Mouse (Mus musculus) ES-E14 (cell line): ENCODE results near the gene Syngr1. TPM values are rescaled to one million over a fixed set of nuclear protein-coding genes. Genes with fewer than 3 reads are reported as not detected.

Experiments used
- DNase-seq: peaks from one replicate; pipeline ENCODE4 v3.0.0-alpha.2; 2013; ENCODE audit warnings: low read depth, low spot score
- H3K27ac ChIP-seq: 2 replicates; pipeline ENCODE4 v1.5.1; 2012; ENCODE audit warnings: low read depth, mild to moderate bottlenecking, low read length, moderate library complexity, mixed read lengths; ENCODE audit not compliant: poor library complexity, insufficient read depth, severe bottlenecking
- H3K36me3 ChIP-seq: 2 replicates; pipeline ENCODE4 v1.6.1; 2012; ENCODE audit warnings: mild to moderate bottlenecking, low read length, moderate library complexity, mixed read lengths; ENCODE audit not compliant: control insufficient read depth, poor library complexity, insufficient read depth, severe bottlenecking
- H3K4me1 ChIP-seq, 2 experiments: fragments of 150-350 bp in 1 of 2; sonication (generic) in 1 of 2; 2 replicates each; pipeline ENCODE4 v1.6.1; 2012; ENCODE audit warnings: low read length in 2 of 2, mild to moderate bottlenecking in 1 of 2, mixed read lengths in 1 of 2; ENCODE audit not compliant: control insufficient read depth in 2 of 2, insufficient read depth in 2 of 2, poor library complexity in 1 of 2
- H3K4me3 ChIP-seq, 2 experiments: fragments of 150-350 bp in 1 of 2; sonication (generic) in 1 of 2; 2 replicates each; pipeline ENCODE4 v1.5.1; 2012; ENCODE audit warnings: low read length in 2 of 2, low read depth in 1 of 2, mild to moderate bottlenecking in 1 of 2, mixed read lengths in 1 of 2; ENCODE audit not compliant: insufficient read depth in 1 of 2, poor library complexity in 1 of 2, severe bottlenecking in 1 of 2
- H3K9ac ChIP-seq: 2 replicates; pipeline ENCODE4 v1.6.1; 2012; ENCODE audit warnings: low read depth, mild to moderate bottlenecking, low read length, mixed read lengths; ENCODE audit not compliant: poor library complexity, insufficient read depth, severe bottlenecking
- H3K9me3 ChIP-seq: fragments of 150-350 bp; sonication (generic); 2 replicates; pipeline ENCODE4 v1.6.1; 2012; ENCODE audit warnings: low read depth, mild to moderate bottlenecking, low read length; ENCODE audit not compliant: control insufficient read depth, insufficient read depth
- CHD2 ChIP-seq: IDR thresholded peaks from 2 replicates; pipeline ENCODE4 v1.6.1; 2014; ENCODE audit warnings: mild to moderate bottlenecking, low read depth, low read length, inconsistent platforms
- HCFC1 ChIP-seq: IDR thresholded peaks from 2 replicates; pipeline ENCODE4 v1.6.1; 2012; ENCODE audit warnings: low read length, inconsistent platforms, borderline replicate concordance; ENCODE audit not compliant: insufficient read depth
- MAFK ChIP-seq: IDR thresholded peaks from 2 replicates; pipeline ENCODE4 v1.6.1; 2014; ENCODE audit warnings: mild to moderate bottlenecking, low read depth, low read length, inconsistent platforms; ENCODE audit not compliant: insufficient read depth
- ZC3H11A ChIP-seq: IDR thresholded peaks from 2 replicates; pipeline ENCODE4 v1.6.1; 2012; ENCODE audit warnings: low read depth, mild to moderate bottlenecking, inconsistent platforms, low read length, borderline replicate concordance
- ZNF384 ChIP-seq: IDR thresholded peaks from 2 replicates; pipeline ENCODE4 v1.6.1; 2012; ENCODE audit warnings: low read depth, low read length, inconsistent platforms
- in situ Hi-C, 2 experiments: fragments of 600-800 bp; cut with MboI; formaldehyde crosslinking; loops; one replicate each; pipeline ENCODE4 v1.15.1; 2025; ENCODE audit warnings: low sequenced_read_pairs in 2 of 2, inconsistent platforms in 1 of 2; ENCODE audit not compliant: unreplicated experiment in 2 of 2
- total RNA-seq: library from RNA; depleted of rRNA; stranded (reverse); fragments of 300-350 nt; gene quantifications from 2 replicates; pipeline ENCODE4 v1.2.3, GENCODE M21; 2012; rRNA removed

The Syngr1 gene
- total RNA-seq, 1 experiment = 78.8 TPM

DNA sequence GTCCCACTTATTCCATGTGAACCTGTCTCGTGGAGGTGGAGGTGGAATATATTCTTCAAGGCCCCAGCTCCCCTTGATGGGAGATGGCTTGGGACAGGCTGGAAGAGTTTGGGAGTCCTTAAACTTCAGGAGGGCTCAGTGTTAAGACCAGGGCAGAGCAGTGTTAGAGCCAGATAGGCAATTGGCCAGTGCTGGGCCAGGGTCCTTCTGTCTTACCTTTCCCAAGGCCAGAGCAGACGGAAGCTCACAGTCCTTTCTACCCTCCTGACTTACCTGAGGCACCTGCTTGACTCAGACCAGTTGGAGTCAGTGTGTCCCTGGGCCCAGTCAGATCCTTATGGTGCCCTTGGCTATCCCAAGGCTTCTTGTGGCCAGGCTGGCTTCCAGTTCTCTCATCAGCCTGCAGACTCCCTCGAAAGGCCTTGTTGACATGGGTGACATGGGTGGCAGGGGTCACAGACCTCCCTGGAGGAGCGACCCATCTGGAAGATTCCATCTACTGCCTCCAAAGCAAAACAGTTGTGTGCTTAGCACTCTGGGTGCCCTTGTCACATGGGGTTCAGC is 71.3 kb downstream of the Syngr1 start:
- TF ChIP-seq ZC3H11A (no peak), CHD2 (no peak), MAFK (no peak), ZNF384 (no peak), HCFC1 (no peak)
- in situ Hi-C loops = no loop called here
- no peak overlapping the region for H3K27ac ChIP-seq
- no peak overlapping the region for H3K9ac ChIP-seq
- no peaks in the 10 kb centered on the region for H3K9me3 ChIP-seq
- peaks cover 20% of the 10 kb centered on the region for H3K36me3 ChIP-seq
- DNase-seq = no peak
- peaks cover 18 to 35% of the 10 kb centered on the region in 2 experiments for H3K4me1 ChIP-seq
- H3K4me3 ChIP-seq = no peak overlapping the region

DNA sequence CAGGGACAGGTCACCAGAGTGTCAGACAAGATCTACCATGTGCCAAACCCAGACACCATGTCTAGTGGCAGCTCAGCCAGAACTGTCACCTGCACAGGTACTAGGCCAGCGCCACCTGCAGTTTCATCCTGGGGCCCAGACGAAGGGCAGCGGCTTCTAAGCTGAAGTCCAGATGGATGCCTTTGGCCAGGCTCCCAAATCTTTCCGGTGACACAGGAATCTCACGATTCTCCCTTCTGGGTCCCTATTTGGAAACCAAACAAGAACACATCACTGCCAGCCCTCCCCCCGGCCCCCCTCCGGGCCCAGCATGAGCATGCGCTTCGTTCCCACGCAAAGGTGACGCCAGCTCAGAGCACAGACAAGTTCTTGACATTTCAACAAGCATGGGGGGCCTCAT is 72.1 kb downstream of the Syngr1 start:
- peaks cover 15 to 32% of the 10 kb centered on the region in 2 experiments for H3K4me1 ChIP-seq
- no peak overlapping the region for H3K9ac ChIP-seq
- H3K36me3 ChIP-seq = peaks cover 17% of the 10 kb centered on the region
- no peak overlapping the region for H3K27ac ChIP-seq
- H3K4me3 ChIP-seq = no peak overlapping the region
- in situ Hi-C loops = no loop called here
- no peaks in the 10 kb centered on the region for H3K9me3 ChIP-seq
- no peak for DNase-seq
- no peak for TF ChIP-seq CHD2

DNA sequence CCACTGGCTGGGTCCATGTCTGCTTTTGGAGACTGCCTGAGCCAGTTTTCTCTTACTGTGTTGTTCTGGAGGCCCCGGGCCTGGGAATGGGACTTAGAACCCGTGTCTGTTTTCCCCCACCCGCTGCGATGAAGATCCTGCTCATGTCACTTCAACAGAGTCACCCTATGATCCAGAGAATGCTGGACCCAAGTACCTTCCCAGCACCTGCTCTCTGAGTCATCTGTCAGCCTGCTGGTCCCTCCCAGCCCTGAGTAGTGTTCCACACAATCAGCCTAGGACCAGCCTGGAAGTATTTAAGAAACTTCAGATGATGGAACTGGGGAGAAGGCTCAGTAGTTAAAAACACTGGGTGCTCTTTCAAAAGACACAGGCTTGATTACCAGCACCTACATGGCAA is 72.6 kb downstream of the Syngr1 start:
- peaks cover 17% of the 10 kb centered on the region for H3K36me3 ChIP-seq

DNA sequence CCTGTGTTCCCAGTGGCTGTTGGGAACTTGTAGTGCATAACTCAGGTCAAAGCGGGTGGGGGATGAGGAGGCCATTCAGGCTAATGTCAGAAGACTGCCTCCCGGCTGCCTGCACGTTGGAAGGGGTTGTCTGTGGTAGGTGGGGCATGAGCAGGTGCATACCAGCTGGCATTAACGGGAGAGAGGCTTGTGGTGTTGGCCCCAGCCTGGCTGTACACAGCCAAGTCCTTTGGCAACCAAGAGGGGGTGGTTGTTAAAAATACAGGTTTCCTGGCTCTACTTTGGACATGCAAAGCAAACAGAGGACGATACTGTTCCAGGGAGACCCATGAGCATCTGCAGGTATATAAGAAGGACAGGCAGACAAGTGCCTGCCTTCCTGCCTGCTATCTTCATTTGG is 74.3 kb downstream of the Syngr1 start:
- DNase-seq = no peak
- H3K27ac ChIP-seq = no peak overlapping the region
- H3K36me3 ChIP-seq = peaks cover 12% of the 10 kb centered on the region
- in situ Hi-C loops = no loop called here
- H3K9ac ChIP-seq = no peak overlapping the region
- peaks cover 14 to 27% of the 10 kb centered on the region in 2 experiments for H3K4me1 ChIP-seq
- H3K4me3 ChIP-seq = no peak overlapping the region
- TF ChIP-seq CHD2 = no peak
- TF ChIP-seq ZNF384 = no peak
- no peak for TF ChIP-seq MAFK
- no peak for TF ChIP-seq HCFC1
- no peak for TF ChIP-seq ZC3H11A
- H3K9me3 ChIP-seq = no peaks in the 10 kb centered on the region

More for the DNA sequence above, 72.6 kb downstream of the Syngr1 start:
- TF ChIP-seq ZNF384 (no peak), ZC3H11A (no peak), HCFC1 (no peak), CHD2 (no peak), MAFK (no peak)
- H3K27ac ChIP-seq = no peak overlapping the region
- H3K4me3 ChIP-seq = no peak overlapping the region
- H3K4me1 ChIP-seq = peaks cover 10 to 28% of the 10 kb centered on the region in 2 experiments
- in situ Hi-C loops = no loop called here
- no peak overlapping the region for H3K9ac ChIP-seq
- DNase-seq = no peak
- H3K9me3 ChIP-seq = no peaks in the 10 kb centered on the region

Other genes starting within 250 kb of the Syngr1 start
- 39.9 and 42.4 TPM in 2 replicates for gene Apobec3, start 199.7 kb upstream of the Syngr1 start, total RNA-seq
- 171 and 233 TPM in 2 replicates for gene Cbx7, start 120.2 kb upstream of the Syngr1 start, total RNA-seq
- 9.5 and 12.1 TPM in 2 replicates for gene Pdgfb, start 76.4 kb upstream of the Syngr1 start, total RNA-seq
- gene Rpl3, start 534 bp downstream of the Syngr1 start, total RNA-seq = 1,661 and 1,803 TPM in 2 replicates
- 16.6 and 24.3 TPM in 2 replicates for gene Tab1, start 41.8 kb downstream of the Syngr1 start, total RNA-seq
- gene Mgat3, start 82.4 kb downstream of the Syngr1 start, total RNA-seq = 7.9 and 8.5 TPM in 2 replicates
- 47.9 and 57.7 TPM in 2 replicates for gene Mief1, start 142.7 kb downstream of the Syngr1 start, total RNA-seq
- not detected in 2 replicates for gene AC140267.1, start 144.5 kb downstream of the Syngr1 start, total RNA-seq
- 208 and 250 TPM in 2 replicates for gene Atf4, start 163.8 kb downstream of the Syngr1 start, total RNA-seq
- gene Rps19bp1, start 173.0 kb downstream of the Syngr1 start, total RNA-seq = 39.1 and 59.4 TPM in 2 replicates
- gene Cacna1i, start 195.9 kb downstream of the Syngr1 start, total RNA-seq = 0.69 and 1.7 TPM in 2 replicates